Mouse (Mus musculus) CH12.LX (cell line): Measurements from ENCODE around the gene Cacng7. TPM values are rescaled to one million over a fixed set of nuclear protein-coding genes. Genes with fewer than 3 reads are reported as not detected.

Source experiments
- DNase-seq: peaks from one replicate; pipeline ENCODE4 v3.0.0-alpha.2; 2013; ENCODE audit errors: extremely low read depth
- H3K27ac ChIP-seq: 2 replicates; pipeline ENCODE4 v1.5.1; 2012; ENCODE audit warnings: low read depth, mild to moderate bottlenecking, control low read depth, moderate library complexity; ENCODE audit not compliant: insufficient read depth
- H3K27me3 ChIP-seq: replicated peaks from 2 replicates; pipeline ENCODE3; 2012; ENCODE audit warnings: inconsistent platforms
- H3K36me3 ChIP-seq, 2 experiments: replicated peaks in 1 of 2; 2 replicates each; pipeline versions ENCODE3 to v1.6.1; 2012; ENCODE audit warnings: inconsistent platforms in 1 of 2, low read length in 1 of 2, mild to moderate bottlenecking in 1 of 2, mixed read lengths in 1 of 2, moderate library complexity in 1 of 2; ENCODE audit not compliant: control insufficient read depth in 1 of 2, insufficient read depth in 1 of 2
- H3K4me1 ChIP-seq, 2 experiments: 2 replicates each; pipeline ENCODE4 v1.6.1; 2012; ENCODE audit warnings: inconsistent platforms in 1 of 2, moderate library complexity in 1 of 2; ENCODE audit not compliant: insufficient read depth in 2 of 2, control insufficient read depth in 1 of 2
- H3K4me2 ChIP-seq: 2 replicates; pipeline ENCODE4 v1.6.1; 2012; ENCODE audit warnings: low read depth, mild to moderate bottlenecking, control low read depth; ENCODE audit not compliant: poor library complexity, insufficient read depth, severe bottlenecking
- H3K4me3 ChIP-seq, 3 experiments: fragments of 150-350 bp in 1 of 3; sonication (generic) in 1 of 3; replicated peaks in 1 of 3; 2 replicates each; pipeline versions ENCODE3 to v1.5.1; 2011 to 2012; ENCODE audit warnings: low read depth in 2 of 3, low read length in 2 of 3, mild to moderate bottlenecking in 2 of 3, moderate library complexity in 2 of 3, control low read depth in 1 of 3, improper control_type of control experiment in 1 of 3, inconsistent platforms in 1 of 3, mixed read lengths in 1 of 3; ENCODE audit not compliant: poor library complexity in 1 of 3
- H3K79me2 ChIP-seq: replicated peaks from 2 replicates; pipeline ENCODE4 v1.6.1; 2012; ENCODE audit warnings: mild to moderate bottlenecking, moderate library complexity; ENCODE audit not compliant: control insufficient read depth, poor library complexity, insufficient read depth, severe bottlenecking; ENCODE audit errors: extremely low read depth
- H3K9ac ChIP-seq: 2 replicates; pipeline ENCODE4 v1.6.1; 2012; ENCODE audit warnings: low read depth, mild to moderate bottlenecking, control low read depth, moderate library complexity; ENCODE audit not compliant: insufficient read depth
- H3K9me3 ChIP-seq: replicated peaks from 2 replicates; pipeline ENCODE3; 2012; ENCODE audit warnings: low read length, inconsistent platforms, mixed read lengths
- CHD1 ChIP-seq: IDR thresholded peaks from 2 replicates; pipeline ENCODE4 v1.6.1; 2012; ENCODE audit warnings: low read depth, low read length, improper control_type of control experiment, inconsistent platforms
- CTCF ChIP-seq, 2 experiments: IDR thresholded peaks in 1 of 2; conservative IDR thresholded peaks in 1 of 2; 2 replicates each; pipeline ENCODE4 v1.5.1; 2011 to 2012; ENCODE audit warnings: low read depth in 2 of 2, low read length in 2 of 2, improper control_type of control experiment in 1 of 2, inconsistent platforms in 1 of 2, mild to moderate bottlenecking in 1 of 2, moderate library complexity in 1 of 2
- JUND ChIP-seq: conservative IDR thresholded peaks from 2 replicates; pipeline ENCODE4 v1.6.1; 2011; ENCODE audit warnings: low read depth, low read length, improper control_type of control experiment
- KAT2A ChIP-seq: IDR thresholded peaks from 2 replicates; pipeline ENCODE4 v1.6.1; 2012; ENCODE audit warnings: low read length, improper control_type of control experiment, inconsistent platforms; ENCODE audit not compliant: insufficient replicate concordance
- MAX ChIP-seq: IDR thresholded peaks from 2 replicates; pipeline ENCODE4 v1.6.1; 2011; ENCODE audit warnings: low read length, improper control_type of control experiment
- MAZ ChIP-seq: IDR thresholded peaks from 2 replicates; pipeline ENCODE4 v1.6.1; 2012; ENCODE audit warnings: low read depth, mild to moderate bottlenecking, inconsistent platforms, low read length, improper control_type of control experiment, moderate library complexity
- MEF2A ChIP-seq: IDR thresholded peaks from 2 replicates; pipeline ENCODE4 v1.6.1; 2014; ENCODE audit warnings: low read depth, mild to moderate bottlenecking, inconsistent platforms, low read length, improper control_type of control experiment, borderline replicate concordance
- MXI1 ChIP-seq: IDR thresholded peaks from 2 replicates; pipeline ENCODE4 v1.6.1; 2011; ENCODE audit warnings: mild to moderate bottlenecking, low read depth, low read length, improper control_type of control experiment
- NRF1 ChIP-seq: IDR thresholded peaks from 2 replicates; pipeline ENCODE4 v1.6.1; 2014; ENCODE audit warnings: low read depth, mild to moderate bottlenecking, inconsistent platforms, low read length, improper control_type of control experiment, moderate library complexity
- PAX5 ChIP-seq: IDR thresholded peaks from 2 replicates; pipeline ENCODE4 v1.6.1; 2012; ENCODE audit warnings: low read length, inconsistent platforms, mixed read lengths
- RAD21 ChIP-seq: IDR thresholded peaks from 2 replicates; pipeline ENCODE4 v1.6.1; 2011; ENCODE audit warnings: low read depth, mild to moderate bottlenecking, low read length, improper control_type of control experiment, moderate library complexity
- RCOR1 ChIP-seq: conservative IDR thresholded peaks from 2 replicates; pipeline ENCODE4 v1.6.1; 2012; ENCODE audit warnings: low read depth, mild to moderate bottlenecking, inconsistent platforms, low read length, improper control_type of control experiment
- SIN3A ChIP-seq: IDR thresholded peaks from 2 replicates; pipeline ENCODE4 v1.6.1; 2012; ENCODE audit warnings: low read length, improper control_type of control experiment, inconsistent platforms
- SMC3 ChIP-seq: IDR thresholded peaks from 2 replicates; pipeline ENCODE4 v1.6.1; 2011; ENCODE audit warnings: low read depth, low read length, improper control_type of control experiment
- UBTF ChIP-seq: IDR thresholded peaks from 2 replicates; pipeline ENCODE4 v1.6.1; 2012; ENCODE audit warnings: low read depth, mild to moderate bottlenecking, inconsistent platforms, low read length, improper control_type of control experiment, moderate library complexity
- USF2 ChIP-seq: conservative IDR thresholded peaks from 2 replicates; pipeline ENCODE4 v1.6.1; 2011; ENCODE audit warnings: low read depth, low read length, improper control_type of control experiment
- ZC3H11A ChIP-seq: IDR thresholded peaks from 2 replicates; pipeline ENCODE4 v1.6.1; 2012; ENCODE audit warnings: low read depth, mild to moderate bottlenecking, inconsistent platforms, low read length, improper control_type of control experiment
- ZKSCAN1 ChIP-seq: IDR thresholded peaks from 2 replicates; pipeline ENCODE4 v1.6.1; 2012; ENCODE audit warnings: low read depth, inconsistent platforms, low read length, improper control_type of control experiment, borderline replicate concordance
- ZMIZ1 ChIP-seq: IDR thresholded peaks from 2 replicates; pipeline ENCODE4 v1.6.1; 2012; ENCODE audit warnings: low read depth, mild to moderate bottlenecking, inconsistent platforms, low read length, improper control_type of control experiment
- ZNF384 ChIP-seq: IDR thresholded peaks from 2 replicates; pipeline ENCODE4 v1.6.1; 2012; ENCODE audit warnings: low read depth, low read length, improper control_type of control experiment, inconsistent platforms
- dilution Hi-C: fragments of 300-500 bp; cut with MboI; formaldehyde crosslinking; loops from 2 replicates; pipeline ENCODE4 v1.14.3; 2020; ENCODE audit warnings: low sequenced_read_pairs; ENCODE audit not compliant: extremely low pct_unique_long_range_greater_than_20kb, extremely low pct_ligation_motif_present
- in situ Hi-C: fragments of 300-500 bp; cut with MboI; formaldehyde crosslinking; loops from 3 replicates; pipeline ENCODE4 v1.14.3; 2019; ENCODE audit warnings: low sequenced_read_pairs, low pct_ligation_motif_present, low pct_unique_long_range_greater_than_20kb, mixed read lengths
- polyA plus RNA-seq: library from polyadenylated mRNA; unstranded; fragments of >175 nt; gene quantifications from 2 replicates; pipeline ENCODE4 v1.2.1, GENCODE M21; 2012; ENCODE audit warnings: low read depth; ENCODE audit not compliant: insufficient read length
- total RNA-seq, 2 experiments: library from RNA; depleted of rRNA; stranded (reverse); fragments of 300-350 nt in 1 of 2; fragments of >200 nt in 1 of 2; gene quantifications; 2 replicates each; pipeline ENCODE4 v1.2.3; 2012 to 2014

The Cacng7 gene
- total and polyA plus RNA-seq, 3 experiments: 0.21 to 2.8 (median 0.28) TPM

DNA sequence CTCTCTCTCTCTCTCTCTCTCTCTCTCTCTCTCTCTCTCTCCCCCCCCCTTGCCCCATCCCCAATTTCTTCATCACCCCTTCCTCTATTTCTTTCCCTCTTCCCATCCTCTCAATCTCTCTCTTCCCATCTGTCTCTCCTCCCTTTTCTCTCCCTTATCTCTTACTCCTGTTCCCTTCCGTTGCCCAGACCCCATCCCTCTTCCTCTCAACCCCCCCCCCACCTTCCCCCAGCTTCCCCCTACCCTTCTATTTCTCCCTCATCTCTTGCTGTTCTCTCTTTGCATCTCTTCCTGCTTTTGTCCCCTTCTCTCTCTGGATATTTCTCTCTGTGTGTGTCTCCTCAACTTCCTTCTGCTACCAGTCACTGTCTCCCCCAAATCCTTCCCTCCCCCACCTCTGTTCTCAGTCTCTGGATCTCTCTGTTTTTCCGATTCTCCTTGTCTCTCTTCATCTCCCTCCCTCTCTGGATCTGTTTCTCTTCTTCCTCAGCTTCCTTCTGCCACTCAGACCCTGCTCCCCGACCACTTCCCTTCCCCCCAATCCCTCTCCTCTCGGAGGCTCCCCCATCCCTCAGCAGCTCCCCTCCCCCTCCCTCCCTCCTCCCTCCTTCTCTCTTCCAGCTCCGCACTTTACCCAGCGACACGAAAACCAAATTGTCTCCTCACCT lies 57.8 kb downstream of the Cacng7 start, which contains the start of gene Cacng8:
Gene Cacng8, plus strand, starts transcription at position 271 of the 668 bp plus-strand sequence.
- Histone ChIP-seq H3K9me3 (no peaks in the 10 kb centered on the region), H3K9ac (no peak within 1 kb of the TSS), H3K27me3 (peaks cover 2% of the 10 kb centered on the region), H3K79me2 (no peaks in the 10 kb centered on the region), H3K27ac (no peak within 1 kb of the TSS), H3K36me3 (no peaks in the 10 kb centered on the region), H3K4me2 (peak within 1 kb of the TSS; percentile 78; the same call in 1 of the 2 replicates), H3K4me1 (peaks cover 5 to 30% of the 10 kb centered on the region in 2 experiments), H3K4me3 (no peak within 1 kb of the TSS)
- TF ChIP-seq SIN3A (no peak), PAX5 (no peak), USF2 (no peak), ZC3H11A (no peak), ZMIZ1 (no peak)
- DNase-seq: no peak
- in situ Hi-C loops (no loop called here), dilution Hi-C loops (no loop called here)

GRCm38 (mm10) chr7:3391081-3391451 lies 58.3 kb downstream of the Cacng7 start:
- Histone ChIP-seq H3K79me2 (no peaks in the 10 kb centered on the region), H3K4me1 (peaks cover 5 to 30% of the 10 kb centered on the region in 2 experiments), H3K4me3 (no peak overlapping the region), H3K9ac (no peak overlapping the region), H3K36me3 (no peaks in the 10 kb centered on the region), H3K9me3 (no peaks in the 10 kb centered on the region), H3K27ac (no peak overlapping the region), H3K4me2 (no peak overlapping the region)
- dilution Hi-C loops (no loop called here), in situ Hi-C loops (no loop called here)
- DNase-seq: no peak
- TF ChIP-seq MXI1 (no peak), UBTF (no peak), NRF1 (no peak), RCOR1 (no peak), MAX (no peak), SIN3A (no peak), SMC3 (no peak), CHD1 (no peak), RAD21 (no peak), JUND (no peak), ZNF384 (no peak), KAT2A (no peak), ZKSCAN1 (no peak), USF2 (no peak), MEF2A (no peak), CTCF (conservative IDR thresholded peaks at IDR 0.05 in 1 of 2, IDR thresholded peaks at IDR 0.05 in 1 of 2; ENCODE audit: low read depth in 2 of 2, low read length in 2 of 2) (no peak), MAZ (no peak)
- TF ChIP-seq, all 38 proteins: peak for 0
- H3K27me3 ChIP-seq: peaks cover 2% of the 10 kb centered on the region
